16 mouse cellular contexts compared by ENCODE assay signal in genomic region chr16:23376189-23376588, GRCm38 (mm10). TPM values are rescaled to one million over a fixed set of nuclear protein-coding genes. Genes with fewer than 3 reads are reported as not detected.
DNase-seq lines count a peak whose midpoint lies in the region; ATAC-seq and TF ChIP-seq lines count a peak whose summit lies in the region.
"Had no signal": no experiment of that assay in that cellular context is flagged by ENCODE, and none has a peak within 500 bp of the region (broad histone marks: within the 10 kb centered on the region; RNA-seq: fewer than 3 reads in every experiment).

No protein-coding gene starts in this region.

- H3K4me2 ChIP-seq in lung, postnatal 0 days (replicated peaks; ENCODE audit: low read depth, low read length), result no peak overlapping the region
- H3K4me2 ChIP-seq: embryonic facial prominence, embryonic 15.5 days; forebrain, embryonic 15.5 days; limb, embryonic 13.5 days had no signal

- no peaks in the 10 kb centered on the region for H3K9me3 ChIP-seq in lung, postnatal 0 days (ENCODE audit: low read length)
- H3K9me3 ChIP-seq: embryonic facial prominence, embryonic 15.5 days; forebrain, embryonic 15.5 days; limb, embryonic 13.5 days had no signal

- no peaks in the 10 kb centered on the region for H3K4me1 ChIP-seq in kidney, adult 2 months (ENCODE audit: control insufficient read depth, insufficient read depth, low read length)
- H3K4me1 ChIP-seq in lung, postnatal 0 days (ENCODE audit: insufficient read depth, low read depth, low read length), result 0 out of 2 replicates have a peak, but pooled peaks cover 3% of the 10 kb centered on the region
- peaks cover 11% of the 10 kb centered on the region for H3K4me1 ChIP-seq in lung, adult 2 months (ENCODE audit: control insufficient read depth, insufficient read depth, low read length)
- H3K4me1 ChIP-seq: embryonic facial prominence, embryonic 15.5 days; forebrain, embryonic 15.5 days; limb, embryonic 13.5 days had no signal

- no peak overlapping the region for H3K27ac ChIP-seq in kidney, adult 2 months (ENCODE audit: insufficient read depth, low read depth, low read length)
- H3K27ac ChIP-seq in lung, postnatal 0 days (ENCODE audit: low read length), result no peak overlapping the region
- H3K27ac ChIP-seq: forebrain, embryonic 15.5 days; limb, embryonic 13.5 days had no signal

- no peaks in the 10 kb centered on the region for H3K27me3 ChIP-seq in kidney, adult 2 months (replicated peaks; ENCODE audit: control insufficient read depth, insufficient read depth, low read length)
- H3K27me3 ChIP-seq in lung, postnatal 0 days (replicated peaks; ENCODE audit: insufficient read depth, low read length), result no peaks in the 10 kb centered on the region
- H3K27me3 ChIP-seq: embryonic facial prominence, embryonic 15.5 days; forebrain, embryonic 15.5 days; limb, embryonic 13.5 days had no signal

- peak; percentile 6 for DNase-seq in embryo, embryonic 10 days (ENCODE audit: low spot score)
- no peak for DNase-seq in embryo, embryonic 11 days
- peak; percentile 23 for DNase-seq in kidney, adult 2 months
- no peak for DNase-seq in kidney, postnatal 4 days
- peak; percentile 45 for DNase-seq in lung, postnatal 0 days (ENCODE audit: low spot score)
- DNase-seq in lung, adult 2 months, result no peak
- peak; percentile 12 for DNase-seq in yolk sac, embryonic 10.5 days (ENCODE audit: low spot score)
- no peak for DNase-seq in MN1 (ENCODE audit: low spot score)
- DNase-seq: retina, postnatal 1 day; thymus, adult 18-20 months had no signal

- ATAC-seq in lung, postnatal 0 days, result no peak
- ATAC-seq: forebrain, embryonic 15.5 days; inflammation-experienced regulatory T-cells, adult 6 months had no signal

- TF ChIP-seq EP300 in lung, postnatal 0 days (IDR thresholded peaks at IDR 0.05), result no peak

- H3K4me3 ChIP-seq in kidney, adult 2 months (ENCODE audit: insufficient read depth, low read depth, low read length), result no peak overlapping the region
- H3K4me3 ChIP-seq in lung, postnatal 0 days (ENCODE audit: low read depth, low read length), result no peak overlapping the region
- no peak overlapping the region for H3K4me3 ChIP-seq in lung, adult 2 months (replicated peaks; ENCODE audit: extremely low read depth, low read depth, low read length)
- H3K4me3 ChIP-seq: embryonic facial prominence, embryonic 15.5 days; forebrain, embryonic 15.5 days; limb, embryonic 13.5 days had no signal

- 45% methylated on average over 10 of the region's 10 CpGs for WGBS in kidney, adult 2 months
- WGBS in lung, postnatal 0 days, result 49% methylated on average over 10 of the region's 10 CpGs
- 37% methylated on average over 10 of the region's 10 CpGs for WGBS in lung, adult 2 months

- H3K9ac ChIP-seq in lung, postnatal 0 days (replicated peaks; ENCODE audit: low read depth), result no peak overlapping the region
- H3K9ac ChIP-seq: embryonic facial prominence, embryonic 15.5 days; forebrain, embryonic 15.5 days; limb, embryonic 13.5 days had no signal

- no peak for TF ChIP-seq CTCF in kidney, adult 2 months (conservative IDR thresholded peaks at IDR 0.05; ENCODE audit: insufficient read depth, insufficient read length, low read depth, low read length)
- peak; percentile 51 for TF ChIP-seq CTCF in lung, postnatal 0 days (IDR thresholded peaks at IDR 0.05)
- no peak for TF ChIP-seq CTCF in lung, adult 2 months (IDR thresholded peaks at IDR 0.05; ENCODE audit: insufficient read depth, low read length)

- no peaks in the 10 kb centered on the region for H3K36me3 ChIP-seq in kidney, adult 2 months (ENCODE audit: control insufficient read depth, insufficient read depth, low read length)
- H3K36me3 ChIP-seq in lung, postnatal 0 days (ENCODE audit: insufficient read depth, low read length), result no peaks in the 10 kb centered on the region
- H3K36me3 ChIP-seq: embryonic facial prominence, embryonic 15.5 days; forebrain, embryonic 15.5 days; G1E; limb, embryonic 13.5 days had no signal

- TF ChIP-seq POLR2A in kidney, adult 2 months (IDR thresholded peaks at IDR 0.05; ENCODE audit: low read depth, low read length), result no peak
- no peak for TF ChIP-seq POLR2A in lung, adult 2 months (IDR thresholded peaks at IDR 0.05; ENCODE audit: borderline replicate concordance, extremely low read depth, low read depth, low read length)

RNA-seq across cellular contexts. Expression of gene Rtp1, which starts 52.7 kb away (rescaled TPM):
- polyA plus RNA-seq in kidney, adult 2 months (2012; rRNA removed), result 0.06 and 0.07 TPM in 2 replicates
- not detected in 2 replicates for polyA plus RNA-seq in lung, postnatal 0 days (2015; fragmentation: Nextera tagmentation; extraction: Ambion mirVana)
- not detected in 2 replicates for polyA plus RNA-seq in lung, adult 2 months (2012; rRNA removed)
- polyA plus RNA-seq: G1E; inflammation-experienced regulatory T-cells, adult 6 months; limb, embryonic 13.5 days; neural tube, embryonic 14.5 days had no signal

Comparison
In these comparisons a context has a peak if more than half of its experiments do, and no peak if none do; other contexts are left out.
1. DNase-seq: peak in embryo, embryonic 10 days (single experiment), kidney, adult 2 months (single experiment), lung, postnatal 0 days (single experiment) and yolk sac, embryonic 10.5 days (single experiment); none in embryo, embryonic 11 days (single experiment), kidney, postnatal 4 days (0 of 2), lung, adult 2 months (single experiment) and MN1 (single experiment).